Mouse (Mus musculus) thymus, adult 2 months (tissue): ENCODE measurements around the gene Arhgef11.

Source experiments
- CTCF ChIP-seq: fragments of 200-500 bp; IDR thresholded peaks from 2 replicates; pipeline ENCODE4 v1.5.1; 2012; ENCODE audit warnings: mild to moderate bottlenecking, control low read depth, low read length, moderate library complexity, borderline replicate concordance; ENCODE audit not compliant: control insufficient read depth, poor library complexity, insufficient read depth; ENCODE audit errors: extremely low read depth
- POLR2A ChIP-seq: fragments of 200-500 bp; IDR thresholded peaks from 2 replicates; pipeline ENCODE4 v1.6.1; 2012; ENCODE audit warnings: mild to moderate bottlenecking, low read length, control low read depth, moderate library complexity; ENCODE audit not compliant: control insufficient read depth, poor library complexity, insufficient read depth; ENCODE audit errors: extremely low read depth

- TF ChIP-seq CTCF (no peak), POLR2A (no peak)
Observed at GRCm38 (mm10) chr3:87769506-87769905, 152.1 kb downstream of the Arhgef11 start.
